Mouse (Mus musculus) cortical plate, adult 2 months (tissue): ENCODE measurements at regions not wholly inside any gene's neighbourhood (a gene's known extent, or its start where the extent isn't known, plus 50 kb on each side); places are given as distances from the start of the nearest gene placed in this dataset.

Source experiments
- H3K27ac ChIP-seq: fragments of 200-500 bp; 2 replicates; pipeline ENCODE4 v1.5.1; 2012; ENCODE audit warnings: low read length, control low read depth, inconsistent platforms; ENCODE audit not compliant: insufficient read depth
- H3K4me1 ChIP-seq: fragments of 200-500 bp; 2 replicates; pipeline ENCODE4 v1.6.1; 2011; ENCODE audit warnings: low read length; ENCODE audit not compliant: control insufficient read depth, insufficient read depth
- H3K4me3 ChIP-seq: fragments of 200-500 bp; 2 replicates; pipeline ENCODE4 v1.5.1; 2011; ENCODE audit warnings: mild to moderate bottlenecking, low read length, control low read depth; ENCODE audit not compliant: insufficient read depth
- CTCF ChIP-seq: fragments of 200-500 bp; IDR thresholded peaks from 2 replicates; pipeline ENCODE4 v1.5.1; 2011; ENCODE audit warnings: mild to moderate bottlenecking, control low read depth, low read length; ENCODE audit not compliant: insufficient read depth; ENCODE audit errors: extremely low read depth
- POLR2A ChIP-seq: fragments of 200-500 bp; IDR thresholded peaks from 2 replicates; pipeline ENCODE4 v1.6.1; 2011; ENCODE audit warnings: mild to moderate bottlenecking, low read length, control low read depth; ENCODE audit not compliant: insufficient read depth; ENCODE audit errors: extremely low read depth

DNA sequence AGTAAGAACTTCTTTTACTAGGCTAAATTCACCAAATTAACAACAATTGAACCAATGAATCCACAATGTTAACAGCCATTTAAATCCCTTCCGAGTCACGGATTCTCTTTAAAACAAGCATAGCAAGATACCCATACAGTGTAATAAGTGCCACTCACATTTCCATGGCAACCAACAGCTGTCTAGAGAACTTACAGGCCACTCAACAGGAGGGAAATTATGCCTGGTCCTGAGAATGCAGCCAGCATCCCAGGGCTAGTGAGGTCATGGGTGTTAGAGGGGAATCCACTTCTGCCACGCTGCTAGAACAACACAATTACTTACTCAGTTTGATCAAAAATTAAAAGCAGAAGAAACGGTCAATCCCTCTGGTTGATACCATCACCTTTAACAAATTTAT, 296.7 kb downstream of the Klf6 start:
- Histone ChIP-seq H3K4me1 (peaks cover 4% of the 10 kb centered on the region; the same call in 1 of the 2 replicates), H3K4me3 (no peak overlapping the region), H3K27ac (no peak overlapping the region)
- TF ChIP-seq POLR2A, result no peak
- no peak for TF ChIP-seq CTCF

DNA sequence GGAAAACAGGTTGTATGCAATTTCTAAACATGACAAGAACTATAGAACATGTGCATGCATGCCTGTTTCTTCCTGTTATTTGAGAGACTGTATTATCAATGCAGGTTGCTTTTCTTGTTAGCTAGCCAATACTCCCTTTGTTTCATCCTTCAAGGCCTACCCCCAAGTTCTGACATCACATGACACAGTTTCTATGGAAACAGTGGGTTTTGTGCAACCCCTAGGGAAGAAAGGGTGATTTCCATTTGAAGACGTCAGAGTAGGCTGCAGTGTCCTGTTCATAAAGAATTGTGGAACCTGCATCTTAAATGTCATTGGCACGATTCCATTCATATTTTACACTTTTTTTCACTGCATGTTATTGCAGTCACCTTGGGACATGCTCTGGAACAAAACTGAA, 298.1 kb downstream of the Klf6 start:
- H3K4me1 ChIP-seq, result peaks cover 4% of the 10 kb centered on the region; the same call in 1 of the 2 replicates
- no peak overlapping the region for H3K4me3 ChIP-seq
- H3K27ac ChIP-seq, result no peak overlapping the region
- TF ChIP-seq POLR2A, result no peak
- no peak for TF ChIP-seq CTCF

DNA sequence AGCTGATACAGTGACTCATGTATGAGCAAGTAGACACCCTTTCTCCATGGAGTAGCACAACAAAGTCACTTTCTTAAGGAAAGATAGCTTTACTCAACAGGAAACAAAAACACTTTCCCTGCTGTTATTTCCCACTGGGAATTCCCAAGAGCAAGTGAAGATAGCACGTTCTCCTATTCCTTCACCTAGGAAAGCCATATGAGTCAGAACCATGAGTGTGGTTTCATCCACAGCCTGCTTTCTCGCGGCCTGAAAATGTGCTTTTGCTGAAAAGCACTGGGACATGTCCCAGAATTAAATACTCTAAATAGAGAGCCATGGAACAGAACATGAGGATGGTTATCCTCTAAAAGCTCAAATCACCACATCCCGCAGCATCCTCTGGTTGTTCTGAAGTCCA, 304.6 kb downstream of the Klf6 start:
- Histone ChIP-seq H3K4me3 (no peak overlapping the region), H3K27ac (peak overlapping the region; percentile 77), H3K4me1 (no peaks in the 10 kb centered on the region)
- no peak for TF ChIP-seq CTCF
- TF ChIP-seq POLR2A, result no peak

DNA sequence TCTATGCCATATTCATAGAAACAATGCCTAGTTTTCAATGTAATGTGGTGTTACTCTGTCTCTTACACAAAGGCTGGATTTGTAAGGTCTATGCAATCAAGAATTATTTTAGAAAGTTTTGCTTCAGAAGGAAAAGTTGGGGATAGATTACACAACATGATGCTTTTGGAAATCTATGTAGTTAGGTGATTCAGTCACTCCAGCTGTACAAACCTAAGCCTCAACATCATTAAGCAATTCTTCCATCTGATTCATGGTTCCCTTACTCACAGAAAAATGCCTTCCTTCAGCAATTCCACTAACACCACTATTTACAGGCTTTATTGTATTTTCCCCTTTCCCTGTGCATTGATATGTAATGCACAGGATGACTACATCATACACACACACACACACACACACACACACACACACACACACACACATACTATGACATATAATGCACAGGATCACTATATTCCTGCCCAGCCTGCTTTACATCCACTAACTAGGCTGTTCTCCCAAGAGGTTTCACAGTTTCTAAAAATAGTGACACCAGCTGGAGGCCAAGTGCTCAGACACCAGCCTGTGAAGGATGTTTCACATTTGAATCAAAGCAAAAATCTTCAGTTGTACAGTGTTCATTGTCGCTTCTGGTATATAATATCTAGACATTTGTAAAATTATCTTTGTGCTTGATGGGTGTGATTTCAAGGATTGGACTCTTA, 305.9 kb downstream of the Klf6 start:
- Histone ChIP-seq H3K27ac (no peak overlapping the region), H3K4me1 (no peaks in the 10 kb centered on the region), H3K4me3 (no peak overlapping the region)
- TF ChIP-seq POLR2A (no peak), CTCF (no peak)

- TF ChIP-seq CTCF, result no peak
- TF ChIP-seq POLR2A, result no peak
- H3K4me1 ChIP-seq, result no peaks in the 10 kb centered on the region
- H3K27ac ChIP-seq, result no peak overlapping the region
- no peak overlapping the region for H3K4me3 ChIP-seq
Observed at GRCm38 (mm10) chr13:6173095-6173494, 311.8 kb downstream of the Klf6 start.

DNA sequence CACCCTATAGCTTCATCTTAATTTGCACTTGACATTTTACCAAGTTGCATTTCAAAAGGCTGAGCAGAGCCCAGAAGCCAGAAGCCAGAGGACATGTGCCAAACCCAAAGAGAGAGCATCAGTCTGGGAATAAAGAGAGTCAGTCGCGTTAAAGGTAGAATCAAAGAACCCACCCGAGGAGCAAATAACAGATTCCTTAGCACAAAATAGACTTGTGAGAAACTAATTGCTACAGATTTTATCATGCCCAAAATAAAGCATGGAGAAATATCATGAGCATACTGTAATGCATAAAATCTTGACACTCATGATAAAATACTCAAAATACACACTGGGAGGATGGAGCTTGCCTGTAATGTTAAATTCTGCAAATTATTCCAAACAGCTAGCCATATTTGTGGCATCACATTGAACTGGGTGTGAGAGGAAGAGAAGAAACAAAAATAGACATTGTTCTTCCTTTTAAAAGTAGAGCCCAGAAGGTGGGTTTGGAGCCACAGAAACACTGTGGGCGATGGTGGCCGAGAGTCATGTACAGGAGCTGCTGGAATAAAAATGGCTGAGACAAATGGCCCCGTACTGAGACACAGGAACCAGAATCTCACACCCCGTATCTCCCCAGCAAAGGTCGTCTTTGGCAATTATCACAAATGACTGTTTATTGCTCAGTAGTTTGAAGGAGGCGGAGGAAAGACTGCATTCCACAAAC, 317.2 kb downstream of the Klf6 start:
- Histone ChIP-seq H3K27ac (peak overlapping the region; percentile 87), H3K4me1 (peaks cover 2% of the 10 kb centered on the region; the same call in 1 of the 2 replicates), H3K4me3 (no peak overlapping the region)
- TF ChIP-seq POLR2A (no peak), CTCF (no peak)

- no peak for TF ChIP-seq POLR2A
- TF ChIP-seq CTCF, result no peak
- peaks cover 6% of the 10 kb centered on the region; the same call in 1 of the 2 replicates for H3K4me1 ChIP-seq
- H3K27ac ChIP-seq, result no peak overlapping the region
- H3K4me3 ChIP-seq, result no peak overlapping the region
Observed at GRCm38 (mm10) chr13:6189133-6189532, 327.9 kb downstream of the Klf6 start.

DNA sequence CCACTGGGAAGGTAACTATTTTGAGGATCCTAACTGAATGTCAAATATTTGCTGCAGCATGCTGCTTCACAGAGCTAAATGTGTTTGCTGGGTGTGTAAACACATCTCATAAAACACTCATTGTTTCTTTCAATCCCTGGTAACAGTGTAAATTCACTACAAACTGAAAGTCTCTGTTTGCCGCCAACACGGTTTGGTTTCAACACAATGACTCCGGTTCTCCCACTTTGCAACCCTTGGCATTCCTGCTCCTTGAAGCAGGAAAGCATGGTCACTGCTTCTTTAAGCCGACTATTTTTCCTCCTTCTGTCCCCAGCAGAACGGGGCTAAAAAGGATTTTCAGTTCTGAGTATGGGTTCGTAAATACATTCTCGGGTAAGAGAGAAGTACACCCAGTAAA, 328.3 kb downstream of the Klf6 start:
- no peak for TF ChIP-seq CTCF
- no peak for TF ChIP-seq POLR2A
- 0 out of 2 replicates have a peak overlapping the region, but pooled peaks have one; percentile 69 for H3K27ac ChIP-seq

GRCm38 (mm10) chr13:6191186-6191914, 330.1 kb downstream of the Klf6 start:
- no peak overlapping the region for H3K27ac ChIP-seq
- H3K4me3 ChIP-seq, result no peak overlapping the region
- TF ChIP-seq CTCF, result no peak
- no peak for TF ChIP-seq POLR2A
- H3K4me1 ChIP-seq, result peaks cover 6% of the 10 kb centered on the region; the same call in 1 of the 2 replicates

More for the DNA sequence above, 328.3 kb downstream of the Klf6 start:
- Histone ChIP-seq H3K4me1 (peaks cover 6% of the 10 kb centered on the region; the same call in 1 of the 2 replicates), H3K4me3 (no peak overlapping the region)

- no peak overlapping the region for H3K4me3 ChIP-seq
- H3K4me1 ChIP-seq, result peaks cover 6% of the 10 kb centered on the region; the same call in 1 of the 2 replicates
- no peak for TF ChIP-seq CTCF
- no peak for TF ChIP-seq POLR2A
- H3K27ac ChIP-seq, result no peak overlapping the region
Observed at GRCm38 (mm10) chr13:6191915-6192295, 330.6 kb downstream of the Klf6 start.

DNA sequence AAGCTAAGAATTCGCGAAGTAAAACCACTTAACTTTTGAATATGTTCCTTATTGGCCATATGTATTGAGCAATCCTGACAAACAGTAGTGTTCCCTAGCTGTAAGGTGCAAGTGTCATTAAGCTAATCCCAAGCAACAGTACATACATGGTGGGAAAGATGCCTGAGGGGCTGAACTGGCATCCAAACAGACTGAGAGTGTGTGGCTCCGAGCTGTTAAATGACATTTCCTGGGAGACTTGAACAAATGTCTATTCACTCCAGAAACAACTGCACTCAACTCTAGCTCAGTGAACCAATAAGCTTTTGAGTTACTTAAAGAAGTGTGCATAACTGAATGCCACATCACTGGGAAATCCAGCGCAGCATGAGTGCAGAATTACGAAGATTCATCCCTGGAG, 335.4 kb downstream of the Klf6 start:
- Histone ChIP-seq H3K4me3 (no peak overlapping the region), H3K4me1 (peaks cover 3% of the 10 kb centered on the region; the same call in 1 of the 2 replicates), H3K27ac (no peak overlapping the region)
- TF ChIP-seq CTCF (no peak), POLR2A (no peak)
